Mouse (Mus musculus) neural tube, embryonic 10.5 days (tissue): Measurements from ENCODE around the gene Hist1h4f.
A peak's percentile ranks its signal among the peaks of the same experiment; 100 is the strongest.
"Not testable (repeated sequence)": the region's sequence is repeated elsewhere in the genome, so short reads cannot be mapped to it uniquely, and the experiment has no call there.

Experiments
- DNase-seq: peaks from one replicate; pipeline ENCODE4 v3.0.0-alpha.2; 2017; ENCODE audit warnings: low spot score; ENCODE audit errors: extremely low spot score

Gene Hist1h4f

DNA sequence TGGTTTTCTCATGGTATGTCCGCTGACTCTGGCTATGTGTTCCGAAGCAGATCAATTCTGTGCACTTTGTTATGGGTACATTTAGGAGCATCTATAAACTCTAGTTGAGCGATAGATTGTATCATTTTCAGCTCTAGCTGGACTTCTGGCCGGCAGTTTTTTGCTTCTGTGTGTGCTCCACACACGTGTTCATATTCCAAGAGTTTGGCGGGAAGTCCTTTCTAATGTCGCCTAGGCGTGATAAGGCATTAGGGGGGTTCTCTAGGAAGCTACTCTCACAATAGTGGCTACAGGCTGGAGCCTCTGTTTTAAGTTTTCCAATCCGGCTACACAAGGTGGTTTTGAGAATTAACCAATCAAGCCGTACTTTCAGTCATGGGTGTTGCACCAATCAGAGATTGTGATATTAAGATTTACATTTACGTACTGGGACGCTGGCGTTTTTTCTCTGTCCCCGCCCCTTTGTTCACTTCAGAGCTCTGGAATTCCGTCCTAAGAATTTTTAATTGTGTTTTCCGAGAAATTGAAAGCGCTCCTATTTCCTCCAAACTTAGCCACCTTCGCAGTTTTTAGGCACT lies 4.5 kb upstream of the Hist1h4f start:
- DNase-seq = peak; percentile 77

DNA sequence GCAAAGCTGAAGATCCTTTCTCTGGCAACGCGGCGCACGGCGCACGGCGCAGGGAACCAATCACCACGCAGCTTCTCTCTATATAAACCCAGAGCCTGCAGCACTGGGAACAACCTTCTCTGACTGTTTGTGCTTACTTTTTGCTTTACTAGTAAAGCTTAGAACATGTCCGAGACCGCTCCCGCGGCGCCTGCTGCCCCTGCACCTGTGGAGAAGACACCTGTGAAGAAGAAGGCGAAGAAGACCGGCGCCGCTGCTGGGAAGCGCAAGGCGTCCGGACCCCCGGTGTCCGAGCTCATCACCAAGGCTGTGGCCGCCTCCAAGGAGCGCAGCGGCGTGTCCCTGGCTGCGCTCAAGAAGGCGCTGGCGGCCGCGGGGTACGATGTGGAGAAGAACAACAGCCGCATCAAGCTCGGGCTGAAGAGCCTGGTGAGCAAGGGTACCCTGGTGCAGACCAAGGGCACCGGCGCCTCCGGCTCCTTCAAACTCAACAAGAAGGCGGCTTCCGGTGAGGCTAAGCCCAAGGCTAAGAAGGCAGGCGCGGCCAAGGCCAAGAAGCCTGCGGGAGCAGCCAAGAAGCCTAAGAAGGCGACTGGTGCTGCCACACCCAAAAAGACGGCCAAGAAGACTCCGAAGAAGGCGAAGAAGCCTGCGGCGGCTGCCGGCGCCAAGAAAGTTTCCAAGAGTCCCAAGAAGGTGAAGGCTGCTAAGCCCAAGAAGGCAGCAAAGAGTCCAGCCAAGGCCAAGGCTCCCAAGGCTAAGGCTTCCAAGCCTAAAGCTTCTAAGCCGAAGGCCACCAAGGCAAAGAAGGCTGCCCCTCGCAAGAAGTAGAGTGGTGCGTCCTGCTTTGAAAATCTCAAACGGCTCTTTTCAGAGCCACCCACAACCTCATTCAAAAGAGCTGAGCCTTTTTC lies 3.7 kb upstream of the Hist1h4f start:
- peak; percentile 87 for DNase-seq

DNA sequence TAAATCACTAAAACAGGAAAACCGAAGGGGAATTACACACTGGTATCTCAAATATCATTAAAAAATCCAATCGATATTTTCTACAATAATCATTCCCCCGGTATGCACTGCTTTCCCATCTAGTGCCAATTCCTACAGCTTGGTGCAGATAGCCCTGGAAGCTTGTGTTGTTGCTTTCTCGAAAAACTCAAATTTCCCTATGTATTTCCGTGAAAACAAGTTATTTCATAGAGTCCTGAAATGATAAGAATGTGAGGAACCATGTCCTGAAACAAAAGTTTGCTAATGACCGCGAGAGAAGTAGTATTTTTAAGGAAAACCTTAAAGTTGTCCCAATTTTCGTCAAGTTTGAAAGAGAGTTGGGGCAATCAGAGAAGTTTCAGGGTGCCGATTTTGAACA lies 2.9 kb upstream of the Hist1h4f start:
- no peak for DNase-seq

- DNase-seq = no peak
These were observed 1.5 kb upstream of the Hist1h4f start, which contains the start of gene Hist1h1d for GRCm38 (mm10) chr13:23552962-23553361. Gene Hist1h1d, plus strand, starts transcription at chr13:23553262.

DNA sequence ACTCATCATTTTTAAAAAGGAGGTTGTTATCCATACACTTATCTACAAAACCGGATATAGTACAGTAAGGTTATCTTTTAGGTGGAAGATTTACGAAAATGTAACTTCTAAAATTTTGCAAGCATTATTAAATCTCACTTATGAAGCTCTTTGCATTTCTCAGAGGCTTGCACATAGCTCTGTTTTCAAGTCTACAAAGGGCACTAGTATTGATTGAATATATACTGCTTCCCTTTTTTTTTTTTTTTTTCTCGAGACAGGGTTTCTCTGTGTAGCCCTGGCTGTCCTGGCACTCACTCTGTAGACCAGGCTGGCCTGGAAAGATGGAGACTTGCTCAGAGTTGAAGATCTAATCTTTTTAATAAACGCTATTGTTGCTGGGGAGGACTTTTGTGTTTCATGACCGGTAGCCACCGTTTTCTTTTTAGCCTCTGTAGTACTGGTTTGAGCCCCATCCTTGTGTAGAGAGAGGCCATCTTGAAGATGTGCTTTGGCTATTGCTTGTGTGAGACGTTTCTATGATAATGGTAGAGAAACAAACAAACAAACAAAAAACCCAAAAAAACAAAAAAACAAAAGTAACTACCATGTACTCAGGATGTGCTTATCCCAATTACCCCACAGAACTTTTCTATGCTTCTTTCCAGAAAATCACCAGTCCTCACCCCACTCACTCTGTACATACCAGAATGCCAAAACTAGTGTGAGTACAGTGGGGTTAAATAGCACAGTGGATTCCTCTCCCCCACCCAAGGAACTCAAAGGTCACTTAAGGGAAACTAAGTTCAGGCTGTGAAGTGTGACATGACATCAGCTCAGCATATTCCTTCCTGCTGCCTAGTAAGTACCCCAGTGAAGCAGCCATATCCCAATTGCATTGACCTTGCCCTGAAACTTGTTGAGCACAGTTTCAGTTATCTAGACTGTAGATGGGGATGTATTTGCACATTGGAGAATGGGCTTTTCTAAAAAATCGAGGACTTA lies 775 bp upstream of the Hist1h4f start:
- no peak for DNase-seq

GRCm38 (mm10) chr13:23550761-23551145 lies 695 bp downstream of the Hist1h4f start:
- no peak for DNase-seq

DNA sequence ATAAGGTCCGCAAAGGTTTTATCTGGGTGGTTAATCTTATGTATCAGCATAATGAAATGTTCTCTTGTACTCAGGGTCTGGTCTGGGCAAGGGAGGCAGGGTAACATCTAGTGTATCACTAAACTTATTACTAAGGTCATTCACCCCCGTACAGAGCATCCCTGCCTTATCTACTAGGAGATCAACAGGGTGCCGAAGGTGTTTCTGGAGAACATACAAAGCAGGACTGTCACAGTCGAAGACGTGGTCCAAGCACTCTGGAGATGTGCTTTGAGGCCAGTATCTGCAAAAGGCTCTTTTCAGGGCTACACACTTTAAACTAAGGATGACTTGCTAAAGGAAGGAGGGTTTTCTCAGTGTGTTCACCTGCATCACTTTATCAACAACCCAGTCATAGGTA lies 4.8 kb downstream of the Hist1h4f start:
- DNase-seq = no peak

DNA sequence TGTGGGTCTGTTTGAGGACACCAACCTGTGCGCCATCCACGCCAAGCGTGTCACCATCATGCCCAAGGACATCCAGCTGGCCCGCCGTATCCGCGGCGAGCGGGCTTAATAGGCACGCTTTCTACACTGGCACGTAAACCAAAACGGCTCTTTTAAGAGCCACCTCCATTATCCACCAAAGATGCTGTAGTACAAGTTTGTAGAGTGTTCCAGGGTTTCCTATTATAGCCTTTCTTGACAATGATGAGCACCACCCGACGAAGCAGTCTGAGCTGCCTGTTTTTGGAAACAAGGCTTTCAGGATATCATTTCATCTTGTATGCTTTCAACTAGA lies 6.7 kb downstream of the Hist1h4f start:
- DNase-seq = not testable (repeated sequence)

DNA sequence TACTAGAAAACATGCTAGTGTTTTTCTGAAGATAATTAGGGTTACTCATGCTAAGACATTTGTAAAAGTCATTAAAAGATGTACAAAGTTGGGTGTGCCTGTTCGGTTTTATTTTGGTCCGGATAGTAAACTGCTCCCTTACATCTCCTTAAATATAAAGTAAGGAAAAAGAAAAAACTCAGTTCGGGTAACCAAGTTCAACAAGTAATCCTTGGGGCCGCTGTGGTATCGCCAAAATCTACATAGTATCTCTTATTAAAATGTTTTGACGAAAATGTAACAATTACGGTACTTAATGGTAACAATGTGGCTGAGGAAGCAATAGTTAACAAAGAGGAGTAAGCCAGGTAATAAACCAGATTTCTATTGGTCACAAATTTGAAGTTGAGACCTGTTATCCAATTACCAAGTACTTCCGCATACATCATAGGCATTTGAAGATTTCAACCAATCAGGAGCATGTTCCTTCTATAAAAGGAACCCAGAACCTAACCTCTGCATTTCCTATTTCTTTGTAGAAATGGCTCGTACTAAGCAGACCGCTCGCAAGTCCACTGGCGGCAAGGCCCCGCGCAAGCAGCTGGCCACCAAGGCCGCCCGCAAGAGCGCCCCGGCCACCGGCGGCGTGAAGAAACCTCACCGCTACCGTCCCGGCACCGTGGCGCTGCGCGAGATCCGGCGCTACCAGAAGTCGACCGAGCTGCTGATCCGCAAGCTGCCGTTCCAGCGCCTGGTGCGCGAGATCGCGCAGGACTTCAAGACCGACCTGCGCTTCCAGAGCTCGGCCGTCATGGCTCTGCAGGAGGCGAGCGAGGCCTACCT lies 7.3 kb downstream of the Hist1h4f start, which contains the start of gene Hist1h3f:
TSS of gene Hist1h3f (plus strand) at position 88 of the 822 bp plus-strand sequence.
- DNase-seq = no peak

GRCm38 (mm10) chr13:23542999-23543607 lies 8.3 kb downstream of the Hist1h4f start, which contains the start of gene Hist1h2bh:
Gene Hist1h2bh, minus strand, starts transcription at chr13:23543392.
- peak; percentile 83 for DNase-seq

GRCm38 (mm10) chr13:23542225-23542980 lies 9.0 kb downstream of the Hist1h4f start:
- not testable (repeated sequence) for DNase-seq

DNA sequence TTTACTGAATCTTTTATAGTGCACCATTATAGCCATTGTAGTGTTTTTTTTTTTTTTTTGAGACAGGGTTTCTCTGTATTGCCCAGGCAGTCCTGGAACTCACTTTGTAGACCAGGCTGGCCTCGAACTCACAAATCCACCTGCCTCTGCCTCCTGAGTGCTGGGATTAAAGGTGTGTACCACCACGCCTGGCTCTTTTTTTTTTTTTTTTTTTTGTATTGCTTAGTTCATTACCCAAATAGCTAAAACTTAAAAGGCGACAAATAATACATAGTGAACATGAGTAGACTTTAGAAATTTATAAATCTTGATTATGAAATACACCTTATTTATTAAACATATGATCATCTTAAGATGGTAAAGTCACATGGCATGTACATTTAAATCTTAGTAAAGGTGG lies 10.0 kb downstream of the Hist1h4f start:
- no peak for DNase-seq

DNA sequence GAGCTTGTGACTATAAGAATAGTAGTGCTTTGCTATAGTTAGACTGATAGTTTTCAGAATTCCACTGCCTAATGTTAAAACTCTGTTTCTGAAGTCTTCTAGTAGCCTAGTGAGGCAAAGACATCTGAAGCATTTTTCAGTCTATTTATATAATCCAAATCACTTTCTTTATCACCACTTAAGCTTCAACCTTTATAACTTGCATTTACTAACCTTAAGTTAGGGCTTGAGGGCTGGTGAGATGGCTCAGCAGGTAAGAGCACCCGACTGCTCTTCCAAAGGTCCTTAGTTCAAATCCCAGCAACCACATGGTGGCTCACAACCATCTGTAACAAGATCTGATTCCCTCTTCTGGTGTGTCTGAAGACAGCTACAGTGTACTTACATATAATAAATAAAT lies 11.6 kb downstream of the Hist1h4f start:
- DNase-seq = not testable (repeated sequence)

DNA sequence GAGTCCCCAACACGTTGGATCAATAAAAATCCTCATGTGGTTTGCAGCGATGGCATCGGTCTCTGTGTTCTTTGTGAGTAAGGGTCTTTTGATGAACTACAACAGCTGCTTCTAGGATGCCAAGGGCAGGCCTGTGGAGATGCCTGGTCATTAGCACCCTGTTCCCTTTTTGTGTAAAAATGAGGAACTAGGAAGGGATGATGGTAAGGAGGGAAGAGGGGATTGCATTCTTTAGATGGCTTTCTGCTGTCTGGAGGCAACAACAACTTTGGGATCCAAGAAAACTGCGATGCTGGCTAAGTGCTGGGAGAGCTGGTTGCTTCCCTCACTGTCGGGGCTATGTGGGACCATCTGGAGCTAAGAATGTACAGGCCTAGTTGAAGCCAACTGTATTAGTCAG lies 13.2 kb downstream of the Hist1h4f start:
- DNase-seq = no peak

- DNase-seq = no peak
These were observed 14.3 kb downstream of the Hist1h4f start for GRCm38 (mm10) chr13:23537006-23537710.

- no peak for DNase-seq
These were observed 15.2 kb downstream of the Hist1h4f start for GRCm38 (mm10) chr13:23536076-23536822.

DNA sequence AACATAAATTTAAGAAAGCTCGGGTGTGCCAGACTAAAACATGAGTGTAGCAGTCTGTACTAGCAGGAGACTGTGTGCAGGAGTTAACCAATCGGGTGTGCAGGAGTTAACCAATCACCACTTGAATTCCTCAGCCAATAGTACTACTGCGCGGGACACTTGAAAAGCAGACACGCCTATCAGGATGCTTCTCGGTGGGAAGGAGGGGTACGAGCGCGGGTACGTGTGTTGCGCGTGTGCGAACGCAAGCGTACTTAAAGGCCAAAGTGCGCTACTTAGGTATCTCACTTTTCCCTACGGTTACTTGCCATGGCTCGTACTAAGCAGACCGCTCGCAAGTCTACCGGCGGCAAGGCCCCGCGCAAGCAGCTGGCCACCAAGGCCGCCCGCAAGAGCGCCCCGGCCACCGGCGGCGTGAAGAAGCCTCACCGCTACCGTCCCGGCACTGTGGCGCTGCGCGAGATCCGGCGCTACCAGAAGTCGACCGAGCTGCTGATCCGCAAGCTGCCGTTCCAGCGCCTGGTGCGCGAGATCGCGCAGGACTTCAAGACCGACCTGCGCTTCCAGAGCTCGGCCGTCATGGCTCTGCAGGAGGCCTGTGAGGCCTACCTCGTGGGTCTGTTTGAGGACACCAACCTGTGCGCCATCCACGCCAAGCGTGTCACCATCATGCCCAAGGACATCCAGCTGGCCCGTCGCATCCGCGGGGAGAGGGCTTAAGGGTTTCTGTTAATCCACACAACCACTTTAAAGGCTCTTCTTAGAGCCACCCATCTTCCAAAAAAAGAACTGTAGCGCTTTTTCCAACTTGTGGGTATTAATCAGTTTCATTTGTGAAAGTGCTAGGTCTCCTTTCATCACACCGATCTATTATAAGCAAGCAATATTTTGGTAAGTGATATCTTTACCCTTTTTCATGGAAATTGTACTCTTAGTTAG lies 16.0 kb downstream of the Hist1h4f start, which contains the start of gene Hist1h3g:
TSS of gene Hist1h3g (plus strand) at position 286 of the 939 bp plus-strand sequence.
- DNase-seq = peak; percentile 89
